Mouse (Mus musculus) intestine, embryonic 14.5 days (tissue): Measurements from ENCODE around the gene Scml4. TPM values are rescaled to one million over a fixed set of nuclear protein-coding genes. Genes with fewer than 3 reads are reported as not detected.
A peak's percentile ranks its signal among the peaks of the same experiment; 100 is the strongest.

Experiments
- ATAC-seq: fragments of 200-750 bp; cut with Nextera tagmentation; replicated peaks from 2 replicates; pipeline ENCODE4 v1.8.0; 2017; ENCODE audit warnings: low read depth, moderate number of reproducible peaks, moderate TSS enrichment, moderate library complexity; ENCODE audit not compliant: low FRiP score, low TSS enrichment
- DNase-seq: peaks from one replicate; pipeline ENCODE4 v3.0.0-alpha.2; 2018; ENCODE audit warnings: low spot score
- H3K27ac ChIP-seq: fragments of 300-500 bp; sonication (generic); 2 replicates; pipeline ENCODE4 v1.5.1; 2014; ENCODE audit warnings: low read depth, mild to moderate bottlenecking, control low read depth
- H3K27me3 ChIP-seq: fragments of 300-500 bp; sonication (generic); replicated peaks from 2 replicates; pipeline ENCODE4 v1.6.1; 2014; ENCODE audit warnings: low read length, control low read depth; ENCODE audit not compliant: control insufficient read depth, insufficient read depth
- H3K36me3 ChIP-seq: fragments of 300-500 bp; sonication (generic); 2 replicates; pipeline ENCODE4 v1.6.1; 2014; ENCODE audit warnings: low read length, control low read depth; ENCODE audit not compliant: control insufficient read depth, insufficient read depth
- H3K4me1 ChIP-seq: fragments of 300-500 bp; sonication (generic); replicated peaks from 2 replicates; pipeline ENCODE4 v1.6.1; 2014; ENCODE audit warnings: low read length, control low read depth, mixed read lengths; ENCODE audit not compliant: control insufficient read depth, insufficient read depth
- H3K4me2 ChIP-seq: fragments of 300-500 bp; sonication (generic); 2 replicates; pipeline ENCODE4 v1.6.1; 2014; ENCODE audit warnings: low read length
- H3K4me3 ChIP-seq: fragments of 300-500 bp; sonication (generic); 2 replicates; pipeline ENCODE4 v1.5.1; 2014; ENCODE audit warnings: low read depth, low read length, control low read depth, mixed read lengths
- H3K9ac ChIP-seq: fragments of 300-500 bp; sonication (generic); 2 replicates; pipeline ENCODE4 v1.6.1; 2014; ENCODE audit warnings: mild to moderate bottlenecking, low read length
- H3K9me3 ChIP-seq: fragments of 300-500 bp; sonication (generic); 2 replicates; pipeline ENCODE4 v1.6.1; 2016; ENCODE audit warnings: low read length, control low read depth; ENCODE audit not compliant: control insufficient read depth
- WGBS: fragments of 180-500 bp; shearing (Covaris S2); extraction: QIAGEN DNeasy Blood & Tissue Kit; methylation state at CpG from one replicate; pipeline ENCODE4 v1.1.7; 2014; 5-methylcytosine and 5-hydroxymethylcytosine counted together
- polyA plus RNA-seq: library from polyadenylated mRNA; unstranded; fragments of >200 nt; fragmentation: Nextera tagmentation; extraction: Ambion mirVana; gene quantifications from 2 replicates; pipeline ENCODE4 v1.2.1, GENCODE M21; 2014

Scml4 gene
- polyA plus RNA-seq, 1 experiment from 2014 or later, result 22.3 TPM

- Histone ChIP-seq H3K4me2 (peak overlapping the region; percentile 65), H3K27me3 (no peaks in the 10 kb centered on the region), H3K27ac (no peak overlapping the region), H3K36me3 (no peaks in the 10 kb centered on the region), H3K9me3 (no peaks in the 10 kb centered on the region), H3K4me3 (peak overlapping the region; percentile 41), H3K9ac (0 out of 2 replicates have a peak overlapping the region, but pooled peaks have one; percentile 13), H3K4me1 (peaks cover 33% of the 10 kb centered on the region; the same call in 1 of the 2 replicates)
- ATAC-seq (no peak), DNase-seq (peak; percentile 83)
- 32% methylated on average over 31 of the region's 31 CpGs for WGBS
These were observed 3.6 kb downstream of the Scml4 start for GRCm38 (mm10) chr10:42863621-42864391.

- Histone ChIP-seq H3K9me3 (no peaks in the 10 kb centered on the region), H3K4me1 (peaks cover 33% of the 10 kb centered on the region; the same call in 1 of the 2 replicates), H3K27ac (no peak overlapping the region; the same call in 1 of the 2 replicates), H3K9ac (no peak overlapping the region), H3K36me3 (no peaks in the 10 kb centered on the region), H3K4me2 (no peak overlapping the region), H3K27me3 (no peaks in the 10 kb centered on the region), H3K4me3 (no peak overlapping the region)
- WGBS, result 44% methylated on average over 5 of the region's 5 CpGs
- DNase-seq (no peak), ATAC-seq (no peak)
These were observed 4.5 kb downstream of the Scml4 start for GRCm38 (mm10) chr10:42864696-42865095.

GRCm38 (mm10) chr10:42868416-42868815 lies 8.2 kb downstream of the Scml4 start:
- no peak overlapping the region for H3K4me3 ChIP-seq
- no peak overlapping the region for H3K27ac ChIP-seq
- 87% methylated on average over 9 of the region's 9 CpGs for WGBS

GRCm38 (mm10) chr10:42869467-42869866 lies 9.3 kb downstream of the Scml4 start:
- no peaks in the 10 kb centered on the region for H3K27me3 ChIP-seq
- H3K36me3 ChIP-seq, result no peaks in the 10 kb centered on the region
- DNase-seq (no peak), ATAC-seq (no peak)
- H3K4me1 ChIP-seq, result 0 out of 2 replicates have a peak, but pooled peaks cover 3% of the 10 kb centered on the region
- no peak overlapping the region for H3K9ac ChIP-seq
- WGBS, result 68% methylated on average over 6 of the region's 6 CpGs
- no peaks in the 10 kb centered on the region for H3K9me3 ChIP-seq
- no peak overlapping the region for H3K4me3 ChIP-seq
- H3K27ac ChIP-seq, result no peak overlapping the region
- H3K4me2 ChIP-seq, result no peak overlapping the region

More at GRCm38 (mm10) chr10:42868416-42868815, 8.2 kb downstream of the Scml4 start:
- DNase-seq (no peak), ATAC-seq (no peak)
- H3K9me3 ChIP-seq, result no peaks in the 10 kb centered on the region
- H3K4me2 ChIP-seq, result no peak overlapping the region
- H3K27me3 ChIP-seq, result no peaks in the 10 kb centered on the region
- peaks cover 13% of the 10 kb centered on the region; the same call in 1 of the 2 replicates for H3K4me1 ChIP-seq
- no peak overlapping the region for H3K9ac ChIP-seq
- H3K36me3 ChIP-seq, result no peaks in the 10 kb centered on the region

GRCm38 (mm10) chr10:42872269-42873010 lies 12.3 kb downstream of the Scml4 start:
- Histone ChIP-seq H3K36me3 (no peaks in the 10 kb centered on the region), H3K4me2 (no peak overlapping the region), H3K4me3 (no peak overlapping the region), H3K27ac (no peak overlapping the region), H3K9me3 (no peaks in the 10 kb centered on the region), H3K27me3 (no peaks in the 10 kb centered on the region), H3K9ac (no peak overlapping the region), H3K4me1 (no peaks in the 10 kb centered on the region)
- no peak for ATAC-seq
- no peak for DNase-seq
- WGBS, result 77% methylated on average over 15 of the region's 15 CpGs

GRCm38 (mm10) chr10:42873077-42873595 lies 13.0 kb downstream of the Scml4 start:
- DNase-seq, result no peak
- H3K27ac ChIP-seq, result no peak overlapping the region
- H3K4me3 ChIP-seq, result no peak overlapping the region
- no peak for ATAC-seq
- H3K27me3 ChIP-seq, result no peaks in the 10 kb centered on the region
- H3K9me3 ChIP-seq, result no peaks in the 10 kb centered on the region
- H3K9ac ChIP-seq, result no peak overlapping the region
- no peaks in the 10 kb centered on the region for H3K36me3 ChIP-seq
- H3K4me1 ChIP-seq, result no peaks in the 10 kb centered on the region
- WGBS, result 79% methylated on average over 7 of the region's 7 CpGs
- no peak overlapping the region for H3K4me2 ChIP-seq

GRCm38 (mm10) chr10:42876172-42876571 lies 16.0 kb downstream of the Scml4 start:
- Histone ChIP-seq H3K27me3 (no peaks in the 10 kb centered on the region), H3K4me1 (0 out of 2 replicates have a peak, but pooled peaks cover 4% of the 10 kb centered on the region), H3K4me3 (no peak overlapping the region), H3K9ac (no peak overlapping the region), H3K36me3 (no peaks in the 10 kb centered on the region), H3K4me2 (no peak overlapping the region), H3K27ac (no peak overlapping the region), H3K9me3 (no peaks in the 10 kb centered on the region)
- no peak for ATAC-seq
- 81% methylated on average over 5 of the region's 5 CpGs for WGBS
- DNase-seq, result no peak

GRCm38 (mm10) chr10:42879269-42879681 lies 19.1 kb downstream of the Scml4 start:
- H3K4me2 ChIP-seq, result no peak overlapping the region; the same call in 1 of the 2 replicates
- H3K9me3 ChIP-seq, result no peaks in the 10 kb centered on the region
- no peak overlapping the region for H3K9ac ChIP-seq
- ATAC-seq (no peak; the same call in 1 of the 2 replicates), DNase-seq (no peak)
- WGBS, result 40% methylated on average over 5 of the region's 5 CpGs
- no peak overlapping the region for H3K4me3 ChIP-seq
- no peaks in the 10 kb centered on the region for H3K27me3 ChIP-seq
- H3K36me3 ChIP-seq, result no peaks in the 10 kb centered on the region
- H3K4me1 ChIP-seq, result 0 out of 2 replicates have a peak, but pooled peaks cover 4% of the 10 kb centered on the region
- H3K27ac ChIP-seq, result peak overlapping the region; percentile 39
